18 mouse cellular contexts compared by ENCODE assay signal in genomic region chrX:140212644-140213361, GRCm38 (mm10).
DNase-seq lines count a peak whose midpoint lies in the region; ATAC-seq lines count a peak whose summit lies in the region.
"Had no signal": no experiment of that assay in that cellular context is flagged by ENCODE, and none has a peak within 500 bp of the region (broad histone marks: within the 10 kb centered on the region; RNA-seq: fewer than 3 reads in every experiment).

No protein-coding gene starts in this region.

- peak; percentile 20 to 48 for DNase-seq in cerebellum, postnatal 10 days
- DNase-seq in cerebellum, postnatal 14 days = no peak
- DNase-seq in hindbrain, embryonic 11.5 days (ENCODE audit: low spot score) = no peak
- peak; percentile 30 for DNase-seq in brain, adult 2 months (ENCODE audit: low read depth, low spot score)
- peak; percentile 59 for DNase-seq in mesoderm, embryonic 11.5 days (ENCODE audit: low read depth, low spot score)
- no peak for DNase-seq in thymus, postnatal 14 days
- DNase-seq: cerebellum, adult 9-10 months; heart, postnatal 4 days; kidney, adult 18-20 months; kidney, postnatal 36 days; lung, adult 2 months; spleen, adult 18-20 months had no signal

- H3K27ac ChIP-seq in hindbrain, embryonic 13.5 days = 0 out of 2 replicates have a peak overlapping the region, but pooled peaks have one; percentile 50
- no peak overlapping the region for H3K27ac ChIP-seq in hindbrain, embryonic 11.5 days (ENCODE audit: low read depth, low read length)
- H3K27ac ChIP-seq: embryonic facial prominence, embryonic 15.5 days; macrophage had no signal

- H3K4me3 ChIP-seq in hindbrain, embryonic 13.5 days = no peak overlapping the region
- no peak overlapping the region for H3K4me3 ChIP-seq in hindbrain, embryonic 11.5 days (ENCODE audit: low read depth, low read length)
- H3K4me3 ChIP-seq: embryonic facial prominence, embryonic 15.5 days; myocyte had no signal

- H3K4me1 ChIP-seq in hindbrain, embryonic 13.5 days (replicated peaks) = peaks cover 7% of the 10 kb centered on the region; the same call in 1 of the 2 replicates
- H3K4me1 ChIP-seq in hindbrain, embryonic 11.5 days (replicated peaks; ENCODE audit: control insufficient read depth, insufficient read depth, low read length) = no peaks in the 10 kb centered on the region
- H3K4me1 ChIP-seq: embryonic facial prominence, embryonic 15.5 days had no signal

- peak; percentile 49; the same call in 1 of the 2 replicates for ATAC-seq in hindbrain, embryonic 13.5 days (ENCODE audit: low FRiP score)
- ATAC-seq in hindbrain, embryonic 11.5 days (ENCODE audit: low FRiP score) = no peak
- ATAC-seq in megakaryocyte-erythroid progenitor cell, adult 5-6 weeks (replicated peaks; ENCODE audit: low FRiP score, low TSS enrichment, poor library complexity, severe bottlenecking) = no peak

- no peaks in the 10 kb centered on the region for H3K36me3 ChIP-seq in hindbrain, embryonic 13.5 days
- H3K36me3 ChIP-seq in hindbrain, embryonic 11.5 days (ENCODE audit: control insufficient read depth, insufficient read depth, low read length) = no peaks in the 10 kb centered on the region
- H3K36me3 ChIP-seq: embryonic facial prominence, embryonic 15.5 days had no signal

- no peak overlapping the region for H3K9ac ChIP-seq in hindbrain, embryonic 13.5 days
- no peak overlapping the region for H3K9ac ChIP-seq in hindbrain, embryonic 11.5 days (ENCODE audit: low read depth, low read length)
- H3K9ac ChIP-seq: embryonic facial prominence, embryonic 15.5 days had no signal

- H3K4me2 ChIP-seq in hindbrain, embryonic 13.5 days = no peak overlapping the region
- no peak overlapping the region for H3K4me2 ChIP-seq in hindbrain, embryonic 11.5 days (replicated peaks; ENCODE audit: low read depth, low read length)
- H3K4me2 ChIP-seq: embryonic facial prominence, embryonic 15.5 days; heart, embryonic 11.5 days had no signal

- no peaks in the 10 kb centered on the region for H3K9me3 ChIP-seq in hindbrain, embryonic 13.5 days
- H3K9me3 ChIP-seq in hindbrain, embryonic 11.5 days (ENCODE audit: control insufficient read depth, low read length) = no peaks in the 10 kb centered on the region
- H3K9me3 ChIP-seq: embryonic facial prominence, embryonic 15.5 days had no signal

- 26% methylated on average over 3 of the region's 3 CpGs for whole genome bisulfite sequencing in hindbrain, embryonic 13.5 days
- WGBS in hindbrain, embryonic 11.5 days = 52% methylated on average over 3 of the region's 3 CpGs

- peaks cover 32% of the 10 kb centered on the region; the same call in 1 of the 2 replicates for H3K27me3 ChIP-seq in hindbrain, embryonic 13.5 days
- H3K27me3 ChIP-seq in hindbrain, embryonic 11.5 days (ENCODE audit: control insufficient read depth, insufficient read depth, low read length) = 0 out of 2 replicates have a peak, but pooled peaks cover 4% of the 10 kb centered on the region

Comparison
In these comparisons a context has a peak if more than half of its experiments do, and no peak if none do; other contexts are left out.
1. DNase-seq: peak in cerebellum, postnatal 10 days (2 of 2), brain, adult 2 months (single experiment) and mesoderm, embryonic 11.5 days (single experiment); none in cerebellum, postnatal 14 days (0 of 2), hindbrain, embryonic 11.5 days (single experiment) and thymus, postnatal 14 days (single experiment).